Mouse (Mus musculus): ENCODE results near the gene Hivep3. TPM values are rescaled to one million over a fixed set of nuclear protein-coding genes. Genes with fewer than 3 reads are reported as not detected.

Hivep3 gene
- polyA plus RNA-seq, 1 experiment: 40.0 TPM

- peak overlapping the region; percentile 38; the same call in 1 of the 2 replicates for H3K27ac ChIP-seq (ENCODE audit: control insufficient read depth, insufficient read depth, low read length)
- no peaks in the 10 kb centered on the region for H3K36me3 ChIP-seq (ENCODE audit: control insufficient read depth, insufficient read depth, low read length)
- H3K4me1 ChIP-seq (replicated peaks; ENCODE audit: control insufficient read depth, insufficient read depth, low read length): peaks cover 32% of the 10 kb centered on the region
- H3K4me3 ChIP-seq (ENCODE audit: control insufficient read depth, insufficient read depth, low read length): peak overlapping the region; percentile 21; the same call in 1 of the 2 replicates
- H3K27me3 ChIP-seq (ENCODE audit: control insufficient read depth, insufficient read depth, low read length): no peaks in the 10 kb centered on the region
- peak; percentile 57 for DNase-seq
- TF ChIP-seq CTCF (IDR thresholded peaks at IDR 0.05; ENCODE audit: borderline replicate concordance, control insufficient read depth, extremely low read depth, insufficient read depth, low read length, poor library complexity): no peak
- no peak for TF ChIP-seq POLR2A (IDR thresholded peaks at IDR 0.05; ENCODE audit: control insufficient read depth, extremely low read depth, insufficient read depth, low read length, poor library complexity)
- 21% methylated on average over 12 of the region's 12 CpGs for WGBS
These were observed 213.9 kb downstream of the Hivep3 start for GRCm38 (mm10) chr4:119947232-119948162.

- H3K4me3 ChIP-seq (ENCODE audit: control insufficient read depth, insufficient read depth, low read length): no peak overlapping the region
- H3K27ac ChIP-seq (ENCODE audit: control insufficient read depth, insufficient read depth, low read length): peak overlapping the region; percentile 38; the same call in 1 of the 2 replicates
- peaks cover 32% of the 10 kb centered on the region for H3K4me1 ChIP-seq (replicated peaks; ENCODE audit: control insufficient read depth, insufficient read depth, low read length)
- 95% methylated on average over 6 of the region's 6 CpGs for WGBS
- no peaks in the 10 kb centered on the region for H3K36me3 ChIP-seq (ENCODE audit: control insufficient read depth, insufficient read depth, low read length)
- no peaks in the 10 kb centered on the region for H3K27me3 ChIP-seq (ENCODE audit: control insufficient read depth, insufficient read depth, low read length)
- DNase-seq: no peak
- no peak for TF ChIP-seq POLR2A (IDR thresholded peaks at IDR 0.05; ENCODE audit: control insufficient read depth, extremely low read depth, insufficient read depth, low read length, poor library complexity)
- no peak for TF ChIP-seq CTCF (IDR thresholded peaks at IDR 0.05; ENCODE audit: borderline replicate concordance, control insufficient read depth, extremely low read depth, insufficient read depth, low read length, poor library complexity)
These were observed 214.8 kb downstream of the Hivep3 start for GRCm38 (mm10) chr4:119948406-119948805.

- Histone ChIP-seq H3K36me3 (ENCODE audit: control insufficient read depth, insufficient read depth, low read length) (no peaks in the 10 kb centered on the region), H3K4me3 (ENCODE audit: control insufficient read depth, insufficient read depth, low read length) (no peak overlapping the region), H3K27me3 (ENCODE audit: control insufficient read depth, insufficient read depth, low read length) (no peaks in the 10 kb centered on the region), H3K27ac (ENCODE audit: control insufficient read depth, insufficient read depth, low read length) (no peak overlapping the region), H3K4me1 (replicated peaks; ENCODE audit: control insufficient read depth, insufficient read depth, low read length) (peaks cover 32% of the 10 kb centered on the region)
- 90% methylated on average over 12 of the region's 12 CpGs for WGBS
- TF ChIP-seq CTCF (IDR thresholded peaks at IDR 0.05; ENCODE audit: borderline replicate concordance, control insufficient read depth, extremely low read depth, insufficient read depth, low read length, poor library complexity) (no peak), POLR2A (IDR thresholded peaks at IDR 0.05; ENCODE audit: control insufficient read depth, extremely low read depth, insufficient read depth, low read length, poor library complexity) (no peak)
- DNase-seq: no peak
These were observed 215.5 kb downstream of the Hivep3 start for GRCm38 (mm10) chr4:119948922-119949614.

- H3K36me3 ChIP-seq (ENCODE audit: control insufficient read depth, insufficient read depth, low read length): no peaks in the 10 kb centered on the region
- peaks cover 32% of the 10 kb centered on the region for H3K4me1 ChIP-seq (replicated peaks; ENCODE audit: control insufficient read depth, insufficient read depth, low read length)
- H3K4me3 ChIP-seq (ENCODE audit: control insufficient read depth, insufficient read depth, low read length): no peak overlapping the region
- no peak for DNase-seq
- no peaks in the 10 kb centered on the region for H3K27me3 ChIP-seq (ENCODE audit: control insufficient read depth, insufficient read depth, low read length)
- TF ChIP-seq POLR2A (IDR thresholded peaks at IDR 0.05; ENCODE audit: control insufficient read depth, extremely low read depth, insufficient read depth, low read length, poor library complexity): no peak
- no peak for TF ChIP-seq CTCF (IDR thresholded peaks at IDR 0.05; ENCODE audit: borderline replicate concordance, control insufficient read depth, extremely low read depth, insufficient read depth, low read length, poor library complexity)
- H3K27ac ChIP-seq (ENCODE audit: control insufficient read depth, insufficient read depth, low read length): no peak overlapping the region
- WGBS: 98% methylated on average over 5 of the region's 5 CpGs
These were observed 216.6 kb downstream of the Hivep3 start for GRCm38 (mm10) chr4:119950181-119950580.

- H3K27me3 ChIP-seq (ENCODE audit: control insufficient read depth, insufficient read depth, low read length): no peaks in the 10 kb centered on the region
- TF ChIP-seq POLR2A (IDR thresholded peaks at IDR 0.05; ENCODE audit: control insufficient read depth, extremely low read depth, insufficient read depth, low read length, poor library complexity) (no peak), CTCF (IDR thresholded peaks at IDR 0.05; ENCODE audit: borderline replicate concordance, control insufficient read depth, extremely low read depth, insufficient read depth, low read length, poor library complexity) (no peak)
- no peak overlapping the region for H3K27ac ChIP-seq (ENCODE audit: control insufficient read depth, insufficient read depth, low read length)
- H3K4me1 ChIP-seq (replicated peaks; ENCODE audit: control insufficient read depth, insufficient read depth, low read length): peaks cover 33% of the 10 kb centered on the region
- no peak for DNase-seq
- H3K36me3 ChIP-seq (ENCODE audit: control insufficient read depth, insufficient read depth, low read length): no peaks in the 10 kb centered on the region
- WGBS: 100% methylated on average over 1 of the region's 1 CpGs
- no peak overlapping the region for H3K4me3 ChIP-seq (ENCODE audit: control insufficient read depth, insufficient read depth, low read length)
These were observed 217.5 kb downstream of the Hivep3 start for GRCm38 (mm10) chr4:119951081-119951480.

- H3K4me1 ChIP-seq (replicated peaks; ENCODE audit: control insufficient read depth, insufficient read depth, low read length): peaks cover 25% of the 10 kb centered on the region
- TF ChIP-seq POLR2A (IDR thresholded peaks at IDR 0.05; ENCODE audit: control insufficient read depth, extremely low read depth, insufficient read depth, low read length, poor library complexity) (no peak), CTCF (IDR thresholded peaks at IDR 0.05; ENCODE audit: borderline replicate concordance, control insufficient read depth, extremely low read depth, insufficient read depth, low read length, poor library complexity) (no peak)
- H3K27me3 ChIP-seq (ENCODE audit: control insufficient read depth, insufficient read depth, low read length): no peaks in the 10 kb centered on the region
- H3K27ac ChIP-seq (ENCODE audit: control insufficient read depth, insufficient read depth, low read length): no peak overlapping the region
- H3K36me3 ChIP-seq (ENCODE audit: control insufficient read depth, insufficient read depth, low read length): no peaks in the 10 kb centered on the region
- 98% methylated on average over 7 of the region's 7 CpGs for WGBS
- H3K4me3 ChIP-seq (ENCODE audit: control insufficient read depth, insufficient read depth, low read length): no peak overlapping the region
- DNase-seq: no peak
These were observed 221.4 kb downstream of the Hivep3 start for GRCm38 (mm10) chr4:119955008-119955407.

Data from thymus, adult 2 months (tissue).